Mouse (Mus musculus): ENCODE results near the gene Tmem129.

Gene Tmem129

GRCm38 (mm10) chr5:33638826-33639225 is 19.4 kb downstream of the Tmem129 start:
- no peak for DNase-seq (ENCODE audit: low spot score in 2 of 2)

DNA sequence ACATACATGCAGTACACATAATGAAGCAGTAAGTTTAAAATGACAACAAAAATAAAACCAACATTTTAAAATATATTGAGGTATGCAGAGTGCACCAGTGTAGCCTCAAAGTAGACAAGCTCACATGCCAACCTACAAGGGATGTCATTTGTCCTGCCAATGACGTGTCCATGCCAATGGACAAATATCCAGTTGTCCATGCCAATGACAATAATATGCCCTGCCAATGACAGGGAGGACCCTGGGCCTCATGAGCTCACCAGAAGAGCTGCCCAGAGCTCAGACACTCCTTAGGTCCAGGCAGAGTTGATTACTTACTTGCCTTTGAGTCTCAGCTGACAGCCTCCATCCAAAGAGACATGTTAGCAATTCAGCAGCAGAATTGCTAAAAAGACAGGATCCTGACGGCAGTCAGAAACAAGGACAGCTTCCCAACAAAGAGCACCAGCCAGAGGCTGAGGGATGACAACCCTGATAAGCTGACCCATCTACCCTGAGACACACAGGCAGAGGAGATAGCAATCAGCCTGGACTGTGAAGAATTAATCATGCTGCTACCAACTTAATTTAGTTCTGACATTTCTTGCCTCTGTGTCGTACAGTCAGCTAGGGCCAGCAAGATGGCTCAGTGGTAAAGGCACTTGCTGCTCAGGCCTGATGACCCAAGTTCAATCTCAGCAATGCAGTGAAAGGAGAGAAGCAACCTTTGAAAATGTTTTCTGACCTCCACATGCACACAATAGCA is 20.4 kb downstream of the Tmem129 start:
- no peak for DNase-seq (ENCODE audit: low spot score in 2 of 2)

DNA sequence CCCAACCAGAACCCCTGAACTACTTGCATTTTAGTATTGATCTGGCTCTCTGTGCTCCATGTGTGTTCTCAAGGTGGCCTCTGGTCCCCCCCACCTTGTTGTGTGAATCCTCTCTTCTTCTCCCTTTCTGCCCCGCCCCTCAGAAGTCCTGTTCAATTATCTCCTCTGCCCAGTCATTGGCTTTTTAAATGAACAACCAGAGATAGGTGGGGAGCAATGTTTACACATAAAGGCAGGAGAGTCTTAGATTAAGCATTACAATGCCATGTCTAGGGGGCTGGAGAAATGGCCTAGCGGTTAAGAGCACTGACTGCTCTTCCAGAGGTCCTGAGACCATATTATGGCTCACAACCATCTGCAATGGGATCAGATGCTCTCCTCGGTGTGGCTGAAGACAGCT is 22.9 kb downstream of the Tmem129 start:
- DNase-seq (ENCODE audit: low spot score in 2 of 2), result no peak

GRCm38 (mm10) chr5:33632526-33632925 is 25.7 kb downstream of the Tmem129 start:
- DNase-seq (ENCODE audit: low spot score in 2 of 2), result no peak

DNA sequence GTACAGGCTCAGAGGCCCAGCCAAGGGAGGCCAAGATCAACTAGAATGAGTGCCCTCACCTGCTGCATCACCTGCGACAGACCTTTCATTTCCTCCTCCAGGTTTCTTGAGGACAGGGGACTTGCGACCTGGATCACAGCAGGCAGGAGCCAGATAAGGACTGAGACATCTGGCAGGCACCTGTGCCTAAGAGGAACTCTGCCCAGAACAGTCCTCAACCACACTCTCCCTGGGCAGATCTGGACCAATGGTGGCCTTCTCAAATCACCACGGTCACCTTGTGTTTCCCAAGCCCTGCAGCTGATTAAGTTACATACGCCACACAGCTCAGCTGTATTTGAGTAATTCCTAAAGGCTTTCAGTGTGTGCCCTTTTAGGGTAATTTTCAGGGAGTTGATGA is 27.6 kb downstream of the Tmem129 start:
- no peak for DNase-seq (ENCODE audit: low spot score in 2 of 2)

DNA sequence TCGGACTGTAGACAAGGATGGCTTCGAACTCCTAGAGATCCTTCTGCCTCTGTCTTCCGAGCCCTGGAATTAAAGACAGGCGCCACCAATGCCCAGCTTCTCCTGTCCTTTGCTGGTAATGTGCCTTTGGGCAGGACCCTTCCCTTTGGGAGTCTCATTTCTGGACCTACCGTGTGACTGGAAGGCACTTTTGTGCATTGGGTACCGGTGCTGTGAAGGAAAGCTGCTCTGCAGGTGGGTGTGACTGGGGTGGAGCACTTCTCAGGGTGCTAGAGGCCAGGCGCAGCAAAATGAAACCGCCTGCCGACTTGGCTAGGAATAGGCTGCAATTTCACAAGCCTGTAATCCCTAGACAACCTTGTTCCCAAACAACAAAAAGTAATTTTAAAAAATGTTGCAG is 28.2 kb downstream of the Tmem129 start:
- DNase-seq (ENCODE audit: low spot score in 2 of 2), result peak; percentile 31 to 53

GRCm38 (mm10) chr5:33629301-33629987 is 28.8 kb downstream of the Tmem129 start, which contains the start of the genes Fam53a and Gm9903:
Gene Fam53a (minus strand): TSS chr5:33629635.
Gene Gm9903 (plus strand): TSS chr5:33629925.
- DNase-seq (ENCODE audit: low spot score in 2 of 2), result peak; percentile 100

DNA sequence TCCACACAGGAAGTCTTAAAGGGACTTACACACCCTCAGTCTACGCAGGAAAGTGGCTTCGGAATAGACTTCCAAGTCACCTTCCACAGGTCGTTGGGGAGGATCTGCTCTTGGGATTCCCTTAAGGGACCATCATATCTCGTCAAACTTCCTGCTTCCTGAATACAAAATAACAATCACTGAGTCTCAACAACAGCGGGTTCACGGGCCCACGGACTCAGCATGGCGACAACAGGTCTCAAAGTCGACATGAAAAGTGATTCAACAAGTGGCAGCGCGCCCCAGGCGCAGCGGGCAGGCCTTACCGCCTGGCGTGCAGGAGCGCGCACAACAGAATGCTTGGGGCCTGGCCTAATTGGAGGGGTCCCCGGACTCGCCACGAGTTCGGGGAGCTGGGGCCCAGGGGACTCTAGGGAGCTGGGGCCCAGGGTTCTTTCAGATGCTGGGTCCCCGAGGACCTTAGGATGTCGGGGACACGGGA is 29.4 kb downstream of the Tmem129 start:
- DNase-seq (ENCODE audit: low spot score in 2 of 2), result peak; percentile 30 to 57

GRCm38 (mm10) chr5:33627968-33628367 is 30.2 kb downstream of the Tmem129 start:
- DNase-seq (ENCODE audit: low spot score in 2 of 2), result no peak

DNA sequence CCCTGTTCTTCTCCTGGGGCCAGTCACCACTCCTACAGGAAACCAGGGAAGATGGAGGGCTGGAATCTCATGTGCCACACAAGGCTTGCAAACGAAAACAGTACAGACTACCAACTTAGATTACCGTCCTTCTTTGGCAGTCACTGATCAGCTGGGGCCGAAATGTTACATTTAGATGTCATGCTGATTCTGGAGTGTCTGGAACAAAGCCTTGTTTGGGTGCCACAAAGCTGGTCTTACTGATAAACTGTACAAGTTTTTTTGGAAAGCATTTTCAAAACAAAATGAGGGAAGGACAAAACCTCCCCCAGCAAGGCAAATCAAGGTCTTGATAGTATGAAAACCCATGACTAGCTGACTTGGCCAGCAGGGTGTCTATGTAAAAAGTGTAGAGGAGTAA is 34.5 kb downstream of the Tmem129 start:
- DNase-seq (ENCODE audit: low spot score in 2 of 2), result no peak

DNA sequence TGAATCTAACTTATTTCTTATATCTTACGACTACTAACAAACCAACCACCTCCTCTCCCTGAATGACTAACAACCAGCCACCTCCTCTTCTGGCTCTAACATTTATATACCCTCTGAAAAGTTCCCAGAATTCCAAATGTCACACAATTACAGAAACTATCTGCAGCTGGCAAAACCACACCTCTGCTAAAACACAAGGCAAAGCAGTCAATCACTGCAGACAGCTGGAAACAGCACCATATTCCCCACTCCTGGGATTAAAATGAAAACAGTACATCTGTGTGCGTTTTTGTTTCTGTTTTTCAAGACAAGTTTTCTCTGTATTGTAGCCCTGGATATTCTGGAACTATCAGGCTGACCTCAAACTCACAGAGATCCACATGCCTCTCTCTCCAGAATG is 35.5 kb downstream of the Tmem129 start:
- DNase-seq (ENCODE audit: low spot score in 2 of 2), result no peak

DNA sequence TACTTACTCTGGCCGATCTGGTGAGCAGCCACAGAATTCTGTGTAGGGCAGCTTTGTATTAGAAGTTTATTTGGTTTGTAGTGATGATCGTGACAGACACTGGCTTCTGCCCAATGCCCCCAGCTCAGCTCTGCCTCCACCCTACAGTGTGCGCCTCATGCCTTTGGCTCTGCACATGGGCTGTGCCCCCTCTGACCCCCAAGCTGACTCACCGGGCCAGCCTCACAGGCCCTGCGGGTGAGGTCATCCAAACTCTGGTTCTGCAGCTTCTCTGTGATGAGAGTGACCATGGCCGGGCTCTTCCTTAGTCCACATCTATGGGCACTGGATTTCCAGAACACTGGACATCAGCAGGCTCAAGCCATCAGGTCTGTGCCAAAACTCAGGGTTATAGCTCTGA is 43.8 kb downstream of the Tmem129 start:
- no peak for DNase-seq (ENCODE audit: low spot score in 2 of 2)

- DNase-seq (ENCODE audit: low spot score in 2 of 2), result no peak
Measured at GRCm38 (mm10) chr5:33611795-33612194, 46.4 kb downstream of the Tmem129 start.

DNA sequence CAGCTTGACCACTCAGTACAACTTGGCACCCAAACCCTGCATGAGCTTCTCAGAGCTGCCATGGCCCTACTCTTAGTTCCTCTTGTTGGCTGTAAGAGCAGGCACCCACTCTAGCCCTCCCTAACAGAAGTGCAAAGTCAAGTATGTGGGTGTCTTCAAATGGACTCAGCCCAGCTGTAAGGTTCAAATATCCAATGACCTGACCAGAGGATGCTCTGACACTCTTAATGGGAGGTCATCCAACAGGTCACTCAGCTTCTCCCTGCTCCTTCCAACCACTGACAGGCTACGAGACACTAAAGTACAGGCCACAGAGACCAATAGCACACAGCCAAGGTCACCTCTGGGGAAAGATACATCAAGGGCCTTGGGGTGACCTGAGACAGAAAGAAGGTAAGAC is 49.0 kb downstream of the Tmem129 start:
- DNase-seq (ENCODE audit: low spot score in 2 of 2), result no peak

GRCm38 (mm10) chr5:33607434-33607833 is 50.8 kb downstream of the Tmem129 start:
- no peak for DNase-seq (ENCODE audit: low spot score in 2 of 2)

GRCm38 (mm10) chr5:33606631-33607030 is 51.6 kb downstream of the Tmem129 start:
- DNase-seq (ENCODE audit: low spot score in 2 of 2), result no peak

GRCm38 (mm10) chr5:33605314-33605713 is 52.9 kb downstream of the Tmem129 start:
- no peak for DNase-seq (ENCODE audit: low spot score in 2 of 2)
